Mouse (Mus musculus) heart, postnatal 36 days (tissue): ENCODE results near the gene Acvr2b. TPM values are rescaled to one million over a fixed set of nuclear protein-coding genes. Genes with fewer than 3 reads are reported as not detected.

Experiments
- DNase-seq, 2 experiments: peaks; one replicate each; pipeline ENCODE4 v3.0.0; 2021 to 2022
- intact Hi-C: fragments of 180-260 bp; cut with DNase I; formaldehyde crosslinking; loops from one replicate; pipeline ENCODE4 v1.15.1; 2025
- total RNA-seq, 2 experiments: library from RNA; stranded (reverse); gene quantifications; 2 replicates each; pipeline ENCODE4 v1.2.3; 2021

The Acvr2b gene
- total RNA-seq, 2 experiments from 2014 or later: 5.7 to 7.6 TPM

GRCm38 (mm10) chr9:119404090-119404489 lies 2.2 kb downstream of the Acvr2b start:
- intact Hi-C loops: no loop called here

DNA sequence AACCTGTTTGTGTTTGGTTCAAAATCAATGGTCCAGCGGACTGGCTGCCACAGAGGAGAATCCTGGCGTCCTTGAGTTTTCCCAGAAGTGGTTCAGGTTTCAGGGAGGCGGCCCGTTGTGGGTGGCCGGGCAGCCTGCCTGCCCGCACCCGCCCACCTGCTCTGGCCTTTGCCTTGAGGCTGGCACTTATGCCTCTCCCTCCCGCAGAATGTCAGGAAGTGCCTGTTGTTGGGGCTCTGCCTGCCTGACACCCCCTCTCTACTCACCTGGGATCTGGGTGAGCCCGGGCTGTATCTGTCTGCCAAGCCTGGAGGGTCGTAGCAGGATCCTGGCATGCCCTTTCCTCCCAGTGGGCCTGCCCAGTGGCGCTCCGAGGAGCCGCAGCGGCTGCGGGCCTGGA lies 6.0 kb downstream of the Acvr2b start:
- intact Hi-C loops: loop anchor here (2.0 kb wide), 1 partner anchor 17 kb away; no protein-coding TSS in a partner anchor
- no peak for DNase-seq

More at GRCm38 (mm10) chr9:119404090-119404489, 2.2 kb downstream of the Acvr2b start:
- DNase-seq: no peak

DNA sequence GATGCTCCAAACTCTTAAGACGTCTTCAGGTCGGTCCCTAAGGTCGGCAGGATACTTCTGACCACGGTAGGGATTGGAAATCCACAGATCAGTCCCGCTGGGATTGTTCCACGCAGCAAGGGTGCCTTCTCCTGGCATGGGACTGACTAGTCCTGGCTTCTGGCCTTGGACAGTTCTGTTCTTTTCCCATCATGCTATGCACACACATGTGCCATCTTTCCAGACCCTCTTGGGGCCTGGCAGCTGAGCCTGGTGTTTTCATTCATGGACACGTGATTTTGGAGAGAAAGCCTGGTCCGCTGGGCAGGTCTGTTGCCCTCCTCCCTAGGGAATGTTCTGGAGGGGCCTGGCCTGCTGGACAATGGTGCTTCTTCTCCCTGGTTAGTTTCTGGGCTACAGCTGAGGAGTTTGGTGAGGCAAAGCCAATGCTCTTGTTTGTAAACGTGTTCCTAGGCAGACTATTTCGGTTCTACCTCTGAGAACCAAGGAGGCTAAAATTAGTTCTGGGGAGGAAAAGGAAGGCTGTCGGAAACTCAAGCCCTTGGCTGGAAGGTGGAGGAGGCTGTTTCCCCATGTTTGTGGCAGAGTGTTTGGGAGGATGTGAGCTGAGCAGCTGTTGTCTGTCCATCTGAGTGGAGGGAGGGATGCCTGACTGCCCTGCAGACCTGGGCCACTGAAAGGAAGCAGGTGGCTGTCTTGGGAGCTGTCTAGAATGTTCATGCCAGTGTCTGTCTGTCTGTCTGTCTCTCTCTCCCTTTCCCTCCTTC lies 7.2 kb downstream of the Acvr2b start:
- peak in 1 of 2 experiments; percentile 28 for DNase-seq
- intact Hi-C loops: no loop called here

- DNase-seq: no peak
- intact Hi-C loops: no loop called here
Measured at GRCm38 (mm10) chr9:119409864-119410263, 7.9 kb downstream of the Acvr2b start.

- intact Hi-C loops: no loop called here
- DNase-seq: no peak
Measured at GRCm38 (mm10) chr9:119418025-119418424, 16.1 kb downstream of the Acvr2b start.

DNA sequence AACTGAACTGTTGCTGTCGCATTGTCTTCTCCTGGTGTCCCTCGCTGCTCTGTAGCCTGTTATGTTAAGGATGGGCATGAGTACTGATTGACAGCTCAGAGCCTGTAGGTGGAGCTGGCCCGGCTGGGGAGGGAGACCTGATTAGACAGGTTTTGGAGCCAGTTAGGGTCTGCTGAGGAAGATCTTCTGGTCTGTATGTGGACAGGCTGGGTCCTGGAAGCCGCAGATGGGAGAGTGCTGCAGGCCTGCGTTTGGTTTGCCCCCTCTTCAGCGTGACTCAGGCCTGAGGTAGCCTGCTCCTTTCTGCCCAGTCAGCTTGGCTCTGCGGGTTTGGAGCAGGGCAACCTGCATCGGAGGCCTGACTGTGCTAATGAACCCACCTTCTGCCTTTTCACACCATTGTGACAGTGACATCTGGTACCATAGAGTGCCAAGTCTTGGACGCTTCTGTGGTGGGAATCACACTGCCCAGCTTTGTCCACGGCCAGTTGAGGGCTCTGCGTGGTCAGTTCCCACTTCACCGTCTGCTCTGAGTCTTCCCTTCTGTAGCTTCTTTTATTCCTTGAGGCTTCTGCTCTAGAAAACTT lies 18.0 kb downstream of the Acvr2b start:
- DNase-seq: no peak
- intact Hi-C loops: no loop called here

GRCm38 (mm10) chr9:119425217-119425975 lies 23.5 kb downstream of the Acvr2b start:
- peak; percentile 28 to 48 for DNase-seq
- intact Hi-C loops: loop anchor here (2.0 kb wide), 1 partner anchor 19 kb away; no protein-coding TSS in a partner anchor

DNA sequence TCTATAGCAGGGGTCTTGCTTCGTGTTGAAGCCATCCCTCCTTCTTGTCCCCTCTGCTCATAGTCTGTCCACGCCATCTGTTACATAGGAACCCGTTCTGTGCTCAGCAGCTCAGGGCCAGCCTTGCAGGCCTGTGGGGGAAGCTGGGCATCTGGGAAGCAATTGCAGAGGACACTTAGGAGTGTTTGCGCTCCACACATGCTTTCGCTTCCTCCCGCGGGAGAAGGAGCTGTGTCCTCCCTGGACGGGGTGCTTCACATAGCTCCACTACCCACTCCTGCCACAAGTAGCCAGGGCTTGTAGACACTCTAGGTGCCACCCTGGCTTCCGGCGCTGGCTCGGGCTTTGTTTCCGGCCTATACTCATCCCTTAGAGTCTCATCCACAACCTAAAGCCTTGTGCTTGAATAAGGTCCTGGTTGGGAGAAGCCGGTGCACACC lies 24.1 kb downstream of the Acvr2b start:
- DNase-seq: no peak
- intact Hi-C loops: loop anchor here (2.0 kb wide), 1 partner anchor 19 kb away; no protein-coding TSS in a partner anchor

DNA sequence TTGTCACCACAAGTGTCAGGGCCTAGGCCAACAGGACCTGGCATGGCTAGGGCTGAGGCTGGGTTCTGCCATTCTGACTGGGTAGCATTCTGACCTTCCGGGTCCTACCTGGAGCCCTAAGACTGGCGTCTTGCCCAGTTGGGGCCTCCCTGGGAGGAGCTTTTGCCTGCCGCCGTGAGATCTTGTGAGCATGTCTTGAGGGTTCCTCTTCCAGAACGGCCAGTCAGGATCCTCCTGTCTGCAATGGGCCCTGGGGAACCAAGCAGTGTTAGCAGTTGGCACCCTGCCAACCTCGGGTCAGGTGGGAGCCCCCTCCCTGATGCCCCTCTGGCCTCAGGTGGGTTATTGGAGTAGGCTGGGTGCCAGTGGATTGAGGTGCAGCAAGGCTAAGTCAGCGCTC lies 24.6 kb downstream of the Acvr2b start:
- intact Hi-C loops: no loop called here
- DNase-seq: no peak

DNA sequence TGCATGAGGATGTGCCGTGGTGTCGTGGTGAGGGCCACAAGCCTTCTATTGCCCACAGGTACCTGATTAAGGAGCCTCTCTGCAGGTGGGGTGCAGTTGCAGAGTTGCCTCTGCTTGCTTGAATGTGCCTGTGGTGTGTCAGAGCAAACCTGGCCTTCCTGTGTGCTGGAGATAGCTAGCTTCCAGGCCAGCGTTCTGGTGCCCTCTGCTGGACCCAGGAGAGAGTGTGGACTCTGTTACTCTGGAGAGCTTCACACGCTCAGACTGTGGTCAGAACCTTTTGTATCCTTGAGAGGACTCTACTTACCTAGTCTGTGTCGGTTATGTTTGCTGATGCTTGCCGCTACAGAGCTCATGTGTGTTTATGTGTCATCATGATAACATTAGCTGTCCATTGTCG lies 28.4 kb downstream of the Acvr2b start:
- peak; percentile 77 to 83 for DNase-seq
- intact Hi-C loops: loop anchor here (1.0 to 5.0 kb wide), 3 partner anchors 28 to 273 kb away; partner anchors contain the start of genes Acaa1b, Acvr2b, Gm47289 and Xylb

DNA sequence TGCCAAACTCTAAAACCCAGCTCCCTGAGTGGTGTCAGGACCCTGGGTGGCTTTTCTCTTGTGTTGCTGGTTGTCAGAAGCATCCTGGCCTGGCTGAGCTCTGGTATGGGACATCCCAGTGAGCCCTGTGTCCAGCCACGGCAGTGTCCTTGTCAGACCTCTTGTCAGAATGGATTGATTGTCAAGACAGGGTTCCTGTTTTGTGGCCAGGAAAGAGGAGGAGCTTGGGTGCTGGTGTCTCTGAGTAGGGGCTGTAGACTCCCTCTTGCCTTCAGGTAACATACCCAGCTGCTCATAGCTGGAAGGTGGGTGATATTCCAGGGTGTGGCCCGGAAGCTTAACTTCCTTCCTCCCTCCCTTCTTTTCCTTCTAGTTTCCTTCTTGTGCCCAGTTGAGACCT lies 33.9 kb downstream of the Acvr2b start:
- intact Hi-C loops: no loop called here
- no peak for DNase-seq

DNA sequence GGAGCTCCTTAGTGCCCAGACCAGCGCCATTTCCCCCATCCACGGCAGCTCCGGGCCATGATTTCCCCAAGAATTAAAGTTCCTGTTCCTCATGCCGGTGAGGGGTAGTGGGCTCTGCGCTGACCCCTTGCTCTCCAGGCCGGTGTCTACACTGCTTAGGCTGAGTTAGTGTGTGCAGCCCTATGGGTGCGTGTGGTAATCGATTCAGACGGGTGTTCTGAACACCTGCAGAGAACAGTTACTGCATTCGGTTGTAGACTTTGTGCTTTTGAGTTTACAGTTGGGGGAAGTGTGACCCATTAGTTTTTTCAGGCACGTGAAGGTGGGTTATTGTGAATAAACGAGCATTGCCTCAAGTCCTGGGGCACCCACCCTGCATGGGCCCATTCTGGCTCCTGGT lies 36.1 kb downstream of the Acvr2b start:
- no peak for DNase-seq
- intact Hi-C loops: no loop called here

DNA sequence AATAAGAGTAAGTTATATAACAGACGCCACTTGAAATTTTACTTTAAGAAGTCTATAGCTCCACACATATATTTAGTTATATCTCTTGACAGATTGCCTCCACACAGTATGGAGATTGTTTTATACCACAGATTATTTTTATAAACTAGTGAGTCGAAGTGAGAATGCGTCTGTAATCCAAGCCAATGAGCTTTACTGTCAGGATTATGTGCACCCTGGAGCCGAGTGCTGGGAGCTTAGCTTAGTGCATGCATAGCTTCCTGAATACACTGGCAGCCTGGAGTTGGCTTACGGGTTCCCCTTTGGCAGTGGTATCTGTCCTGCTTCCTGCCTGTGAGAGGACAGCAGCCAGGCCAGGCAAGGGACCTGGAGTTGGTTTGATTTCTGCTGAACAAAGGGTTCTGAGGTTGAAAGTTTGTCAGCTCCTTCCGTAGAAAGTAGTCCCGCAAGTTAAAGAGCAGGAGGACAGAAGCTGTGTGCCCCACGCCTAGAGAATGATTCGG lies 36.6 kb downstream of the Acvr2b start:
- DNase-seq: no peak
- intact Hi-C loops: no loop called here

GRCm38 (mm10) chr9:119444738-119445429 lies 43.0 kb downstream of the Acvr2b start, which contains the start of gene Exog:
Gene Exog, plus strand, starts transcription at chr9:119444943.
- intact Hi-C loops: no loop called here
- DNase-seq: peak; percentile 98

DNA sequence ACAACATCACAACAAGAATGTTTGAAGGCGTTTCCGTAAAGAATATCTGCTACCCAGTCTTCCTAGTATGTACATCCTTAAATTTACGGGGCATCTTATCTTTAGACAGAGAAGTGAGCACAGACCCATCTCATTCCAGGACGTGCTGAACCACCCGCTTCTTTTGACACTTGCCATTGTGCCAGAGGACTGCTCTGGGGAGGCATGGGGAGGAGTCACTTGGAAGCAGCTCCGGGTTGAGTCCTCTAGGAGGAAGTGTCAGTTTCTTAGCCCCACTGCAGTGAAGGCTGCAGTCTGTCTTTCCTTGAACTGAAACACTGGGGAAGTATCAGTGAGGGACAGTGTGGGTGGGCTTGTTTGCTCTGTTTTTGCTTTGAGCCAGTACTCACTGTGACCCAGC lies 43.8 kb downstream of the Acvr2b start:
- intact Hi-C loops: no loop called here
- DNase-seq: no peak

DNA sequence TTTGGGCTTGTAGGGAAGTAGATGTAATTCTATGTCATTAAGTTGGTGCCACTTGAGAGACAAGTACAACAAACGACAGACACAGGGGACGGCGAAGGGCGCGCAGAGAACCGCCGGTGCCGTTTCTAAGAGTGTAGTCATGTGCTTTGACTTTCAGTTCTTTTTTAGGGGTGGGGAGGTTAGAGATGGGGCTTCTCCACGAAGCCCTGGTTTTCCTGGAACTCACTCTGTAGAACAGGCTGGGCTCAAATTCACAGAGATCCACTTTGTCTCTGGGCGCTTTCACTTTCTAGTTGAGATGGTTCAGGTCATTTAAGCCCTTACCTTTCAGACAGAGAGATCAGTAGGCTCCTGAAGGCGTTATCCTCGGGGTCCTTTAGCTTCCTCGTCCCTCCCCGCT lies 54.0 kb downstream of the Acvr2b start:
- intact Hi-C loops: no loop called here
- no peak for DNase-seq

- no peak for DNase-seq
- intact Hi-C loops: no loop called here
Measured at GRCm38 (mm10) chr9:119457122-119457521, 55.2 kb downstream of the Acvr2b start.

DNA sequence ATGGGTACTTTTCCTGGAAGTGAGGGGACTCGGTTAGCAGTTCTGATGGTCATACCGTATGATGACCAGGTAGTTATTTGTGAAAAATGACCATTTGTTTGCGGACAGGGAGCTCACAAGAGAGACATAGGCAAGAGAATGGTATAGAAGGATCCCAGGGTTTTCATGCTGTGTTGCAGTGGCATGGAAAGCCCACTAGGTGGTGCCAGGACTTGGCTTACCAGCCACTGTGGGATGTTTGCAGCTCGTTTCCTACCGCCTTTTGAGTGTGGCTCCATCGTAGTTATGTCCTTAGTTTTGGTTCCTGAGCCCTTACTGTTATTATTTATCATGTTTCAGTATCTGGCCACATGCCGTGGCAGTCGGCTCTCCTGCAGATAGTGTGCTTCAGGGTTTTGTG lies 58.5 kb downstream of the Acvr2b start:
- DNase-seq: peak; percentile 56 to 67
- intact Hi-C loops: loop anchor here (1.0 to 5.0 kb wide), 4 partner anchors 120 to 307 kb away; no protein-coding TSS in a partner anchor

DNA sequence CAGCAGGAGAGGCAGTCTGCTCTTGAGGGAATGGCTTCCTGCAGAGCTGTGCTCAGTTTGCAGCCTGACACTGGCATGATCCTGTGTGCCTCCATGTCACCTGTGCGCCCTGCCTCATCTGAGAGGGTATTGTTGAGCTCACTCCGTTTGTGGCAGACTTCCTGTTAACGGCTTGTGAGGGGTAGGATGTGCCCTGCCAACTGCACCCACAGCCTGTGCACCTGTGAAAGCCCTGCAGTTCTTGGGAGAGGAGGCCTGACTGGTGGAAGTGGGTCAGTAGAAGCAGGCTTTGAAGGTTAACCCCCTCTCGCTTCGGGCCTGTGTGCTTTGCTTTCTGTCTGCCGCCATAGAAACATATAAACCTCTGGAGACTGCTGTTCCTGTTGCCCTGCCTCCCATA lies 63.1 kb downstream of the Acvr2b start:
- DNase-seq: no peak
- intact Hi-C loops: loop anchor here (1.0 to 2.0 kb wide), 2 partner anchors 115 to 426 kb away; no protein-coding TSS in a partner anchor

GRCm38 (mm10) chr9:119465595-119465994 lies 63.7 kb downstream of the Acvr2b start:
- intact Hi-C loops: loop anchor here (1.0 to 2.0 kb wide), 2 partner anchors 115 to 425 kb away; no protein-coding TSS in a partner anchor
- peak in 1 of 2 experiments; percentile 47 for DNase-seq
